Mouse (Mus musculus): ENCODE results near the gene Mdfic.
A peak's percentile ranks its signal among the peaks of the same experiment; 100 is the strongest.

The Mdfic gene

GRCm38 (mm10) chr6:15742591-15743149, 22.2 kb downstream of the Mdfic start:
- no peak for DNase-seq (ENCODE audit: low spot score in 2 of 2)

GRCm38 (mm10) chr6:15743291-15743792, 22.9 kb downstream of the Mdfic start:
- DNase-seq (ENCODE audit: low spot score in 2 of 2): no peak

GRCm38 (mm10) chr6:15743793-15744192, 23.3 kb downstream of the Mdfic start:
- no peak for DNase-seq (ENCODE audit: low spot score in 2 of 2)

- DNase-seq (ENCODE audit: low spot score in 2 of 2): no peak
These were observed 24.9 kb downstream of the Mdfic start for GRCm38 (mm10) chr6:15745313-15745712.

- no peak for DNase-seq (ENCODE audit: low spot score in 2 of 2)
These were observed 25.4 kb downstream of the Mdfic start for GRCm38 (mm10) chr6:15745891-15746290.

GRCm38 (mm10) chr6:15747396-15748155, 27.1 kb downstream of the Mdfic start:
- no peak for DNase-seq (ENCODE audit: low spot score in 2 of 2)

- DNase-seq (ENCODE audit: low spot score in 2 of 2): no peak
These were observed 27.8 kb downstream of the Mdfic start for GRCm38 (mm10) chr6:15748236-15748635.

GRCm38 (mm10) chr6:15748943-15749342, 28.5 kb downstream of the Mdfic start:
- no peak for DNase-seq (ENCODE audit: low spot score in 2 of 2)

- DNase-seq (ENCODE audit: low spot score in 2 of 2): no peak
These were observed 29.6 kb downstream of the Mdfic start for GRCm38 (mm10) chr6:15750101-15750500.

- DNase-seq (ENCODE audit: low spot score in 2 of 2): no peak
These were observed 30.9 kb downstream of the Mdfic start for GRCm38 (mm10) chr6:15751375-15751774.

- no peak for DNase-seq (ENCODE audit: low spot score in 2 of 2)
These were observed 31.7 kb downstream of the Mdfic start for GRCm38 (mm10) chr6:15752160-15752559.

GRCm38 (mm10) chr6:15753208-15753607, 32.7 kb downstream of the Mdfic start:
- no peak for DNase-seq (ENCODE audit: low spot score in 2 of 2)

- no peak for DNase-seq (ENCODE audit: low spot score in 2 of 2)
These were observed 37.9 kb downstream of the Mdfic start for GRCm38 (mm10) chr6:15758394-15758793.

GRCm38 (mm10) chr6:15760750-15761149, 40.3 kb downstream of the Mdfic start:
- DNase-seq (ENCODE audit: low spot score in 2 of 2): no peak

GRCm38 (mm10) chr6:15764039-15764438, 43.6 kb downstream of the Mdfic start:
- no peak for DNase-seq (ENCODE audit: low spot score in 2 of 2)

- no peak for DNase-seq (ENCODE audit: low spot score in 2 of 2)
These were observed 47.0 kb downstream of the Mdfic start for GRCm38 (mm10) chr6:15767460-15767859.

- DNase-seq (ENCODE audit: low spot score in 2 of 2): no peak
These were observed 49.7 kb downstream of the Mdfic start for GRCm38 (mm10) chr6:15770128-15770527.

GRCm38 (mm10) chr6:15777070-15777469, 56.6 kb downstream of the Mdfic start:
- DNase-seq (ENCODE audit: low spot score in 2 of 2): no peak

GRCm38 (mm10) chr6:15780127-15780526, 59.7 kb downstream of the Mdfic start:
- DNase-seq (ENCODE audit: low spot score in 2 of 2): no peak

- no peak for DNase-seq (ENCODE audit: low spot score in 2 of 2)
These were observed 60.2 kb downstream of the Mdfic start for GRCm38 (mm10) chr6:15780688-15781087.

GRCm38 (mm10) chr6:15789523-15790500, 69.4 kb downstream of the Mdfic start:
- DNase-seq (ENCODE audit: low spot score in 2 of 2): peak; percentile 60 to 68

Measured in frontal cortex, postnatal 36 days (tissue).